Mouse (Mus musculus) limb, embryonic 15.5 days (tissue): ENCODE data around the gene Mmp28. TPM values are rescaled to one million over a fixed set of nuclear protein-coding genes. Genes with fewer than 3 reads are reported as not detected.

ENCODE experiments used
- ATAC-seq: fragments of 200-750 bp; cut with Nextera tagmentation; 2 replicates; pipeline ENCODE4 v1.8.0; 2017; ENCODE audit warnings: low read depth, moderate TSS enrichment; ENCODE audit not compliant: insufficient number of reproducible peaks, low FRiP score, low TSS enrichment
- H3K27ac ChIP-seq: fragments of 300-500 bp; sonication (generic); 2 replicates; pipeline ENCODE4 v1.5.1; 2015; ENCODE audit warnings: moderate library complexity, mild to moderate bottlenecking, inconsistent platforms
- H3K27me3 ChIP-seq: fragments of 300-500 bp; sonication (generic); 2 replicates; pipeline ENCODE4 v1.6.1; 2015; ENCODE audit warnings: inconsistent platforms
- H3K36me3 ChIP-seq: fragments of 300-500 bp; sonication (generic); 2 replicates; pipeline ENCODE4 v1.6.1; 2015; ENCODE audit warnings: inconsistent platforms
- H3K4me1 ChIP-seq: fragments of 300-500 bp; sonication (generic); 2 replicates; pipeline ENCODE4 v1.6.1; 2015; ENCODE audit warnings: inconsistent platforms
- H3K4me2 ChIP-seq: fragments of 300-500 bp; sonication (generic); 2 replicates; pipeline ENCODE4 v1.6.1; 2015; ENCODE audit warnings: mild to moderate bottlenecking, inconsistent platforms
- H3K4me3 ChIP-seq: fragments of 300-500 bp; sonication (generic); 2 replicates; pipeline ENCODE4 v1.5.1; 2015; ENCODE audit warnings: mild to moderate bottlenecking, inconsistent platforms
- H3K9ac ChIP-seq: fragments of 300-500 bp; sonication (generic); 2 replicates; pipeline ENCODE4 v1.6.1; 2015; ENCODE audit warnings: inconsistent platforms
- H3K9me3 ChIP-seq: fragments of 300-500 bp; sonication (generic); 2 replicates; pipeline ENCODE4 v1.6.1; 2016; ENCODE audit warnings: inconsistent platforms
- WGBS: fragments of 180-500 bp; shearing (Covaris S2); methylation state at CpG from one replicate; pipeline ENCODE4 v1.1.7; 2015; 5-methylcytosine and 5-hydroxymethylcytosine counted together
- polyA plus RNA-seq: library from polyadenylated mRNA; unstranded; fragments of >200 nt; fragmentation: Nextera tagmentation; extraction: Ambion mirVana; gene quantifications from 2 replicates; pipeline ENCODE4 v1.2.1, GENCODE M21; 2015

The Mmp28 gene
- polyA plus RNA-seq, 1 experiment from 2014 or later = 2.7 TPM

DNA sequence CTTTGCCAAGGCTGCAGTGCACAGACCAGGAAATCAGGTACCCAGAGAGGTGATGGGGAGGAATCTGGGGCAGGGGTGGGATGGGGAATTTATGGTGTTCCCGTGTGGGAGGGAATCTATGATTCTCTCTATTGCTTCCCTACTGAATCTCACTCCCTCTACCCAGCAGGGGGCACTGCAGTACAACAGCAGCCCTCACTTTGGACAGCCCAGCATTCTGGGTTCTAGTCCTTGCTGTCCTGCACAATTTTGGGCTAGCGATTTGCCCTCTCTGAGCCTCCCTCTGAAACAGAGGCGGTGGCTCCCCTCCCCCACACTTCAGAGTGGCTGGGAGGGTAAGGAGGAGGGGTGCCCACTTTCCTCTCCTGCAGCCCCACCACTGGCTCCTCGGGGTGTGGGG lies 42.5 kb downstream of the Mmp28 start:
- Histone ChIP-seq H3K4me2 (no peak overlapping the region), H3K4me3 (no peak overlapping the region), H3K9ac (no peak overlapping the region), H3K27ac (no peak overlapping the region), H3K4me1 (peaks cover 6% of the 10 kb centered on the region), H3K27me3 (peaks cover 67% of the 10 kb centered on the region), H3K36me3 (no peaks in the 10 kb centered on the region), H3K9me3 (no peaks in the 10 kb centered on the region)
- WGBS = 42% methylated on average over 4 of the region's 4 CpGs
- ATAC-seq = no peak

DNA sequence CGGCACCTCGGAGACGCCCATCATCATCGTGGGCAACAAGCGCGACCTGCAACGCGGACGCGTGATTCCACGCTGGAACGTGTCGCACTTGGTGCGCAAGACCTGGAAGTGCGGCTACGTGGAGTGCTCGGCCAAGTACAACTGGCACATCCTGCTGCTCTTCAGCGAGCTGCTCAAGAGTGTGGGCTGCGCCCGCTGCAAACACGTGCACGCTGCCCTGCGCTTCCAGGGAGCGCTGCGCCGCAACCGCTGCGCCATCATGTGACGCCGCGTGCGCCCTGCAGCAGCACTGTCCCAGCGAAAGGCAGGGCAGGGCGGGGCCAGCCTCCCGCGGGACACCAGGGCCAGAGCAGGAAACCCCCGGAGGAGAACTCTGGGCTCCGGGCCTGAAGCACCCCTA lies 44.3 kb downstream of the Mmp28 start:
- H3K4me3 ChIP-seq = no peak overlapping the region
- H3K36me3 ChIP-seq = no peaks in the 10 kb centered on the region
- peaks cover 6% of the 10 kb centered on the region for H3K4me1 ChIP-seq
- no peak overlapping the region for H3K9ac ChIP-seq
- 7% methylated on average over 38 of the region's 38 CpGs for WGBS
- no peak overlapping the region for H3K27ac ChIP-seq
- no peaks in the 10 kb centered on the region for H3K9me3 ChIP-seq
- no peak overlapping the region for H3K4me2 ChIP-seq
- H3K27me3 ChIP-seq = peaks cover 64% of the 10 kb centered on the region
- ATAC-seq = no peak

DNA sequence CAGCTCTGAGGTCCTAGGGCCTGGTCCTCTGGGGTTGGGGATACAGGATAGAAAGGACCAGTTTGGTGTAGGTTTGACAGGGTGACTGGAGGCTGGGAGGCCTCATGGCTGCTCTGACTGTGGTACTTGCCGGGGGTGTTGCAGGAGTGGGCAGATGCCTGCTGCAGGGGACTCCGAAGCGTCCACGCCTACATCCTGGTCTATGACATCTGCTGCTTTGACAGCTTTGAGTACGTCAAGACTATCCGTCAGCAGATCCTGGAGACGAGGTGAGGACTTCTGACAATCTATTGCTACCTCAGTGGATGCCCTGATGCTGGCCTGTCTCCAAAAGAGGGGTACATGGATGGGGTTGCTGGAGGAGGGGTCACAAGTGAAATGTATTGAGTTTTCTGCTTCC lies 45.2 kb downstream of the Mmp28 start:
- H3K36me3 ChIP-seq = no peaks in the 10 kb centered on the region
- H3K27me3 ChIP-seq = peaks cover 67% of the 10 kb centered on the region
- 72% methylated on average over 7 of the region's 7 CpGs for WGBS
- no peak overlapping the region for H3K9ac ChIP-seq
- H3K4me3 ChIP-seq = no peak overlapping the region
- no peak for ATAC-seq
- peaks cover 6% of the 10 kb centered on the region for H3K4me1 ChIP-seq
- H3K9me3 ChIP-seq = no peaks in the 10 kb centered on the region
- no peak overlapping the region for H3K27ac ChIP-seq
- no peak overlapping the region for H3K4me2 ChIP-seq

DNA sequence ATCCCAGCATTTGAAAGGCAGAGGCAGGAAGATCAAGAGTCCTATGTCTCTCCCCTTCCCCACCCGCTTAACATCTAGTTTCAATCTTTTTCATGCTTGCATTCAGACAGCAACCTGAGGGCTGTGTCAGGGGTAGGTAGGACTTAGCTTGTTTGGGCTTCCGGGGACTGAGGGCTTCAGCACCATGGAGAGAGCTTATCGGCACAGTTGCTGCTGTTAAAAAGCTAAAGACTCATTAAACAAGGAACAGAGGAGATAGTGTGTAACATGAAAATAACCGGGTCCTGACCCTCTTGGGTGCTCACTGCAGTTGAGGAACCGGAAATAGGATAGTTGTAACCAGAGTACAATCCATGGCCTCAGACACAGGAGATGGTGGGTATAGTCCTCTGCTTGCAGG lies 45.8 kb downstream of the Mmp28 start:
- no peak for ATAC-seq
- Histone ChIP-seq H3K4me1 (peaks cover 8% of the 10 kb centered on the region), H3K27ac (no peak overlapping the region), H3K36me3 (no peaks in the 10 kb centered on the region), H3K9ac (no peak overlapping the region), H3K4me3 (no peak overlapping the region), H3K9me3 (no peaks in the 10 kb centered on the region), H3K4me2 (no peak overlapping the region), H3K27me3 (peaks cover 67% of the 10 kb centered on the region)
- 7% methylated on average over 5 of the region's 5 CpGs for WGBS

DNA sequence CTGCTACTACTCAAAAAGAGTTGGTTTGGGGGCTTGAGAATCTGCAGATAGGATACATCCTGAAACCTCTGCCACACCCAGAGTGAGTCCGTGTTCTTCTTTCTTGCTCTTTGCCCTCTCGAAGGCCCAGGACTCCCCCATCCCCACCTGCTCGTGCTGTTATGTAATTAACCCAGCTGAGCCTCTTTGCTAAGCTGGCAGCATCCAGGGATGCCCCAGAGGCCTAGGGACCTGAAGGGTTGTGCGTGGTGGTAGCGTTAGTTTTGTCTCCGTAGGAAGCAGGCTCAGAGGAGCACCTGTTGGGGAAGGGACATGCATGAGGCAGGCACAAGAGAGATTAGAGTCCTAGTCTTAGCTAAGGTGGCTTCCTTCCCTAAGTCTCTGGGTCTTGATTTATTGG lies 52.4 kb downstream of the Mmp28 start:
- no peaks in the 10 kb centered on the region for H3K9me3 ChIP-seq
- H3K4me2 ChIP-seq = no peak overlapping the region
- H3K9ac ChIP-seq = no peak overlapping the region
- peak overlapping the region; percentile 82; the same call in 1 of the 2 replicates for H3K4me3 ChIP-seq
- ATAC-seq = no peak
- peaks cover 18% of the 10 kb centered on the region; the same call in 1 of the 2 replicates for H3K27me3 ChIP-seq
- peaks cover 16% of the 10 kb centered on the region for H3K4me1 ChIP-seq
- no peaks in the 10 kb centered on the region for H3K36me3 ChIP-seq
- WGBS = 48% methylated on average over 6 of the region's 6 CpGs
- H3K27ac ChIP-seq = no peak overlapping the region

DNA sequence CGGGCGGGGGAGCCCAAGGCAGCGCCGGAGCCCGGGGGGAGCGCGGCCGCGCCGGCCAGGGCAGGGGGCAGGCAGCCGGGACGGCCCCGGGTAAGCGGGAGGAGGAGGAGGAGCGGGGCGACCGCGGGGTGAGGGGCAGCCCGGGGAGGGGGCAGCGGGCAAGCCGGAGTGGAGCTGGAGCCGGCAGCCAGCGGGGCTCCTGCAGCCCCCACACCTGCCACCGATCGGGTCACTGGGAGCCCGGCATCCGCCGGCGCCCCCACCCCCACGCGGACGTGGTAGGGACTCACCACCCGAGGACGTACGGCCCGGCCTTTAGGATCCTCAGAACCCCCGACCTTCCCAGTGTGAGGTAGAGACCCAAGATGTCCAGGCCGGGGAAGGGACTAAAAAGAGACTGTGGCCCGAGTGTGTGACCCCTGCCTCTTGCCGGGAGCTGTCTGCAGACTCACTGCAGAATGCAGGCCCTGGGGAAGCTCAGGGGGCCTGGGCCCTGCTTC lies 53.0 kb downstream of the Mmp28 start:
- 1% methylated on average over 29 of the region's 40 CpGs for WGBS
- peak; percentile 20; the same call in 1 of the 2 replicates for ATAC-seq
- Histone ChIP-seq H3K9me3 (no peaks in the 10 kb centered on the region), H3K4me3 (peak overlapping the region; percentile 82), H3K9ac (peak overlapping the region; percentile 68), H3K27ac (no peak overlapping the region), H3K36me3 (0 out of 2 replicates have a peak, but pooled peaks cover 3% of the 10 kb centered on the region), H3K4me2 (peak overlapping the region; percentile 95), H3K4me1 (peaks cover 16% of the 10 kb centered on the region), H3K27me3 (peaks cover 17% of the 10 kb centered on the region; the same call in 1 of the 2 replicates)

DNA sequence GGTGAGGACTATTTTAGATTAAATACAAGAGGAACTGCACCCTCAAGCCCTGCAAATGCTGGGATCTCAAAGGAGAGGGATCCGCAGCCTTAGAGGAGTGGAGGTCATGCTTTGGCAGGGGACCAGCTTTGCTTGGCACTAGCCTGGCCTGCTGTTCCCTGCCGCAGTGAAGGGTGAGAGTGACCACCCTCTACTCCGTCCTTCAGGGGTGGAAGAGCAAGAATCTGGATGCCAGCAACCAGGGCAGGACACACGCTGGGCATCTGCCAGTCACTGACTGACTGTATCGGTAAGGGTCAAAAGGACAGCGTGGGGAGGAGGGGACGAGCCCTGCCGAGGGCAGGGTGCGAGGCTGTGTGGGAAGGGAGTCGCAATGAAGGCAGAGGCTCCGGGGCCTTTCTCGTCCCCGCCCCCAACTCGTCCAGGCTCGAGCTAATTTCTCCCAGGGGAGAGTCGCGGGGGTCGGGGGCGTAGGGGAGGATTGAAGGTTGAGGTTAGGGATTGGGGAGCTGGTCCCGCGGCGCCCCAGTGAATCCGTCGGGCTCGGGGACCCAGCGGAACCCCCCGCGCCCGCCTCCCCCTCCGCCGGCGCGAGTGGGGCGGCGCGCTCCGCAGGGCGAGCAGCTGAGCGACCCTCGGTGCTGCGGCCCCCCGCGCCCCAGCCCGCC lies 53.6 kb downstream of the Mmp28 start, which contains the start of gene Rasl10b:
TSS of gene Rasl10b (plus strand) at position 51 of the 668 bp plus-strand sequence.
- peak within 1 kb of the TSS; percentile 95 for H3K4me2 ChIP-seq
- H3K4me1 ChIP-seq = peaks cover 16% of the 10 kb centered on the region
- H3K9ac ChIP-seq = peak within 1 kb of the TSS; percentile 68
- H3K27me3 ChIP-seq = peaks cover 17% of the 10 kb centered on the region; the same call in 1 of the 2 replicates
- peak within 1 kb of the TSS; percentile 82 for H3K4me3 ChIP-seq
- no peak within 1 kb of the TSS for H3K27ac ChIP-seq
- ATAC-seq = peak; percentile 28; the same call in 1 of the 2 replicates
- peaks cover 8% of the 10 kb centered on the region; the same call in 1 of the 2 replicates for H3K36me3 ChIP-seq
- H3K9me3 ChIP-seq = no peaks in the 10 kb centered on the region
- WGBS = 1% methylated on average over 32 of the region's 44 CpGs

DNA sequence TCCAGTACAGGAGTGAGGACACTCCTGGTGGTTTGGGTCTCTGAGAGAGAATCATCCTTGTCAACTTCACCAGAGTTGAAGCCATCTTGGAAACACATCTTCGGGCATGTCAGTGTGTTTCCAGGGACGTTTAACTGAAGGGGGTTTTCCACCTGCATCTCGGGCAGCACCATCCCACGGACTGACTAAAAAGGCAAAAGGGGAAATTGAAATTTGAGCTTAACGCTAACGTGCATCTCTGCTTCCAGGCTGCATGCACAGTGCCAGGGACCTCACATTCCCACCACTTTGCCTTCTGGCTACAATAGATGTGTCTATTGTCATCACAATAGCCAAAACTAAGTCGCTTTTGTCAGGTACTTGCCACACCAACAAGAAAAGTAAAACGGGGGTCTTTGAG lies 54.6 kb downstream of the Mmp28 start:
- ATAC-seq = no peak
- 32% methylated on average over 8 of the region's 8 CpGs for WGBS

DNA sequence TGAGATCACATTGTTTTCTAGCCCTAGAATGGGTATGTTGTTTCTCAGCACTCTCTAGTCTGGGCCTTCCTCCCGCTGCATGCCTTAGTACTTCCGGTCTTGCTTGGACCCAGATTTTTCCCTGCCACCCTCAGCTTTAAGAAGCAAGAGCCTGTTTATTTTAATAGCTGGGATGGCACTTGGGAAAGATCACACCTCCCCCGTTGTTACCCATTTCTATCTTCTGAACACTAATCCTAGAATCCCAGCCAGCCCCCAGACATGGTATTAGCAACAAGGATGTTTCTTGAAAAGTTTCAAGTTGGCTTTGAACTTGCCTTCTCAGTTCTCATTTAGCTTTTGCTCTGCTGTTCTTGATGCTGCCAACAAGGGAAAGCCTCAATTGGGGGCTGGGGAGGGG lies 56.5 kb downstream of the Mmp28 start:
- WGBS = 62% methylated on average over 3 of the region's 3 CpGs
- Histone ChIP-seq H3K4me2 (no peak overlapping the region), H3K27me3 (peaks cover 7% of the 10 kb centered on the region; the same call in 1 of the 2 replicates), H3K9ac (no peak overlapping the region), H3K27ac (no peak overlapping the region), H3K4me1 (peaks cover 14% of the 10 kb centered on the region), H3K9me3 (no peaks in the 10 kb centered on the region), H3K36me3 (peaks cover 31% of the 10 kb centered on the region), H3K4me3 (no peak overlapping the region)
- ATAC-seq = no peak

More for the DNA sequence above, 54.6 kb downstream of the Mmp28 start:
- Histone ChIP-seq H3K4me1 (peaks cover 16% of the 10 kb centered on the region), H3K27ac (no peak overlapping the region), H3K4me2 (no peak overlapping the region), H3K9me3 (no peaks in the 10 kb centered on the region), H3K4me3 (no peak overlapping the region), H3K9ac (no peak overlapping the region), H3K27me3 (peaks cover 17% of the 10 kb centered on the region; the same call in 1 of the 2 replicates), H3K36me3 (peaks cover 18% of the 10 kb centered on the region)

DNA sequence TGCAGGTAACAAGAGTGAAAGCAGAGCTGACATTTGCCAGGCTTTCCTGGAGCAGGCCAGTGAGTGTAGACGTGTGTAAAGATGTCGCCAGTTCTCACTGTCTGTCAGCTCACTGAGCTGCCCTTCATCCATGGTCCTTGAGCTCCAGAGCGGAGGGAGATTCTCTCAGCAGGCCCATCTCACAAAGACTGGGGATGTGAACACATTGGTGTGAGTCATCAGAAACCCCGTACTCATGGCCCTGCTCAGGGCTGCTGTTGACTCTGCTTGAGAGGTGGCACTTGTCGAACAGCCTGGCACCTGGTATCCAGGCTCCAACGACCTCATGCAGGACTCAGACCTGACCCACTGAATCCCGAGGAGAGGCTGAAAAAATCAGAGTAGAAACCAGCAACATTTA lies 59.1 kb downstream of the Mmp28 start:
- peaks cover 42% of the 10 kb centered on the region for H3K36me3 ChIP-seq
- no peaks in the 10 kb centered on the region for H3K9me3 ChIP-seq
- H3K27me3 ChIP-seq = no peaks in the 10 kb centered on the region
- H3K4me3 ChIP-seq = no peak overlapping the region
- 87% methylated on average over 7 of the region's 7 CpGs for WGBS
- H3K4me1 ChIP-seq = no peaks in the 10 kb centered on the region; the same call in 1 of the 2 replicates
- no peak overlapping the region for H3K4me2 ChIP-seq
- H3K27ac ChIP-seq = no peak overlapping the region
- no peak overlapping the region for H3K9ac ChIP-seq
- ATAC-seq = no peak

DNA sequence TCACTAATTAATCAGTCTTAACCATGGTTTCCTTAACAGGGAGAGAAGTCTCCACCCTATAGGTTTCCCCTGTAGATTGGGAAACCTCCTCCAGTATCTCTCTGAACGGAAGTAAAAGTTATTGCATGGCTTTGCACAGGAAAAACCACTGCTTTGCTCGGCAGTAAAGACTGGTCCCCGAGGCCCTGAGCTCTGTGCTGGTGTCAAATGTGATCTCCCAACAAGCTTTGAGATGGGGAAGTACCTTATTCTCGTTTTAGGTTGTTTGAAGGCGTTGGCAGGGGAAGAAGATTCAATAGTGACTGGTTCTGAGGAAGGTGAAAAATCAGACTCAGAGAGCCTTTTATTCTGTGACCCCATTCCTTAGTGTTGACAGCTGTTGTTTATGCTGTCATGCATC lies 64.1 kb downstream of the Mmp28 start:
- 74% methylated on average over 5 of the region's 5 CpGs for WGBS
- Histone ChIP-seq H3K4me3 (no peak overlapping the region), H3K9ac (no peak overlapping the region), H3K36me3 (peaks cover 49% of the 10 kb centered on the region), H3K4me1 (no peaks in the 10 kb centered on the region), H3K9me3 (no peaks in the 10 kb centered on the region), H3K4me2 (no peak overlapping the region), H3K27me3 (no peaks in the 10 kb centered on the region), H3K27ac (no peak overlapping the region)
- ATAC-seq = no peak

DNA sequence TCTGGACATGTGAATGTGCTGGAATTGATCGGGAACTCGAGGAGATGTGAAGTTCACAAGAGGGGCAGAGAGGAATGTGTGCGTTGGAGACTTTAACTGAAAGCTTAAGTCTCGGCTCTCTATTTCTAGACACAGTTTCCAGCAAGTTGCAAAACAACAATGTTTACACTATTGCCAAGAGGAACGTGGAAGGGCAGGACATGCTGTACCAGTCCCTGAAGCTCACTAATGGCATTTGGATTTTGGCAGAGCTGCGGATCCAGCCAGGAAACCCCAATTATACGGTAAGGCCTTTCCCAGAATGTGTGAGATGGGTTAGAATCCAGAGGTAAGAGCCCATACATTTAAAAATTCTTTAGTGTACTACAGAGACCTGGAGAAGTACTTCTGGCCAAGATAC lies 65.2 kb downstream of the Mmp28 start:
- Histone ChIP-seq H3K4me3 (no peak overlapping the region), H3K27ac (no peak overlapping the region), H3K36me3 (peaks cover 44% of the 10 kb centered on the region), H3K9ac (no peak overlapping the region), H3K9me3 (no peaks in the 10 kb centered on the region), H3K4me1 (no peaks in the 10 kb centered on the region), H3K4me2 (no peak overlapping the region), H3K27me3 (no peaks in the 10 kb centered on the region)
- no peak for ATAC-seq
- WGBS = 89% methylated on average over 7 of the region's 7 CpGs
